Mouse (Mus musculus): Measurements from ENCODE around the gene Paxbp1. TPM values are rescaled to one million over a fixed set of nuclear protein-coding genes. Genes with fewer than 3 reads are reported as not detected.
A peak's percentile ranks its signal among the peaks of the same experiment; 100 is the strongest.

The Paxbp1 gene
- polyA plus RNA-seq, 1 experiment from 2014 or later = 48.0 TPM

- Histone ChIP-seq H3K36me3 (no peaks in the 10 kb centered on the region), H3K27ac (no peak overlapping the region), H3K4me2 (no peak overlapping the region), H3K27me3 (0 out of 2 replicates have a peak, but pooled peaks cover 6% of the 10 kb centered on the region), H3K4me3 (no peak overlapping the region), H3K9ac (no peak overlapping the region), H3K9me3 (no peaks in the 10 kb centered on the region), H3K4me1 (peaks cover 7% of the 10 kb centered on the region; the same call in 1 of the 2 replicates)
- no peak for ATAC-seq (ENCODE audit: borderline replicate concordance, extremely low read depth, low FRiP score, low TSS enrichment)
- 21% methylated on average over 12 of the region's 12 CpGs for WGBS
Observed at GRCm38 (mm10) chr16:91068969-91069368, 24.6 kb upstream of the Paxbp1 start.

DNA sequence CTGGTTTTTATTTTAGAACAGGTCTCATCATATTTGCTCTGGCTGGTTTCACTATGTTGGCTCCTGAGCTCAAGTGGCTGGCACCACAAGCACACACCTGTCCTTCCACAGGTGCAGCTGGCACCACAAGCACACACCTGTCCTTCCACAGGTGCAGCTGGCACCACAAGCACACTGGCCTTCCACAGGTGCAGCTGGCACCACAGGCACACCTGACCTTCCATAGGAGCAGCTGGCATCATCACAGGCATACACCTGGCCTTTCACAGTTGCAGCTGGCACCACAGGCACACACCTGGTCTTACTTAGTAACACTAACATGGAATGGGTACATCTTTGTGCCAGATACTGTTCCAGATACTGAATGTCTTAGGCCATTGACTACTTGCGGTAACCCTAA is 22.8 kb upstream of the Paxbp1 start:
- ATAC-seq (ENCODE audit: borderline replicate concordance, extremely low read depth, low FRiP score, low TSS enrichment) = no peak
- 94% methylated on average over 1 of the region's 1 CpGs for WGBS

DNA sequence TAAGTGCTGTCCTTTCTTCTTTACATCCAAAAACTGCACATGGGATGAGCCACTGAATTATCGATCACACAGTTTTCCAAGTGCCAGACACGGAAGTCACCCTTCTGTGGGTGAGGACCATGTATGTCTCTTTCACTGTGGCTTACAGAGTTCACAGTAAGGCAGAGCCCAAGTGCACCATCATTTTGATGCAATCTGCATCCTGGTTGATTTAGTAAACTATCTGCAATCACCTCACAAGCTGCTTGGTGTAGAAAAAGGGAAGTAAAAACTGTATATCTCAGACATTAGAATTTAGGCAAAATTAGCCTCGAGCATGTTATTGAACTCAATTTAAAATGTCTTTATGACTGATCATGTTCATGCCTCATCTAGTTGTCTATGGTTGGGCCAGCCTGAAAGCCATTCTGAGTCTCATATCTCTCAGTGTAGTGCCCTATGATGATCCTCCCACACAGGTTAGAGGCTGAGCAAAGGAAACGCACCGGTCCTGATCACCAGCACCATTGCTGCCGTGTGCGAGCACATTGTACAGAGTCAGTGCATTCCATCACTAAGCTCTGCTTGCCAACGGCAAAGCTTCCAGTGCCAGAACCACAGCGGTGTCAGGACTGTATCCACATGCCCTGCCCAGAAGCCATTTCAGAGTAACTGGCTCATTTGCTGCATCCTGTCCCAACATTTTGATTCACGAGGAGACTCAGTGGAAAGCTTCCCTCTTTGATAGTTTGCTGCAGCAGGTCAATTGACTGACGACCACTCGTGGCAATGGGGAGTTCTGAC is 20.4 kb upstream of the Paxbp1 start:
- Histone ChIP-seq H3K27me3 (0 out of 2 replicates have a peak, but pooled peaks cover 6% of the 10 kb centered on the region), H3K9me3 (no peaks in the 10 kb centered on the region), H3K4me2 (no peak overlapping the region), H3K4me1 (peaks cover 7% of the 10 kb centered on the region; the same call in 1 of the 2 replicates), H3K36me3 (no peaks in the 10 kb centered on the region), H3K9ac (no peak overlapping the region), H3K4me3 (no peak overlapping the region), H3K27ac (no peak overlapping the region)
- WGBS = 75% methylated on average over 12 of the region's 12 CpGs
- no peak for ATAC-seq (ENCODE audit: borderline replicate concordance, extremely low read depth, low FRiP score, low TSS enrichment)

More for the DNA sequence above, 22.8 kb upstream of the Paxbp1 start:
- Histone ChIP-seq H3K27ac (no peak overlapping the region), H3K9me3 (no peaks in the 10 kb centered on the region), H3K4me1 (peaks cover 7% of the 10 kb centered on the region; the same call in 1 of the 2 replicates), H3K4me3 (no peak overlapping the region), H3K9ac (no peak overlapping the region), H3K4me2 (no peak overlapping the region), H3K27me3 (0 out of 2 replicates have a peak, but pooled peaks cover 6% of the 10 kb centered on the region), H3K36me3 (no peaks in the 10 kb centered on the region)

DNA sequence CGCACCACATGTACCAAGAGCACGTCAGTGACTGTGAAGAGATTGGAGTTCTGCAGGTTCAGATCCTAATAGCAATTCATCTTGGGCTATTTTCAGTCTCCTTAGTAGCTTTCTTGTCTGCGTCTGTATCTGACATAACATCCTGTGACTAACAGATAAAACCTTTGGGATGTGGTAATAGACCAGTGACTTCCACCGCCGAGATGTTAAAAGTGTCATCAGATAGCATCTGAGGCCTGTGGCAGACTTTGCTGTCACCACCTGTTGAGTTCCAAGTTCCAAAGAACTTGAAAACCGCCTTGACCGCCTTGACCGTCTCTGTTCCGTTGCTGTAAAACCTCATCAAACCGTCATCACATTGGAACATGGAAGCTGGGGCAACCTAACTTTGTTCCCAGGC is 19.4 kb upstream of the Paxbp1 start:
- Histone ChIP-seq H3K4me3 (no peak overlapping the region), H3K4me1 (peaks cover 4% of the 10 kb centered on the region; the same call in 1 of the 2 replicates), H3K9ac (no peak overlapping the region), H3K27ac (no peak overlapping the region), H3K27me3 (0 out of 2 replicates have a peak, but pooled peaks cover 4% of the 10 kb centered on the region), H3K36me3 (no peaks in the 10 kb centered on the region), H3K9me3 (no peaks in the 10 kb centered on the region), H3K4me2 (no peak overlapping the region)
- no peak for ATAC-seq (ENCODE audit: borderline replicate concordance, extremely low read depth, low FRiP score, low TSS enrichment)
- 82% methylated on average over 10 of the region's 10 CpGs for WGBS

GRCm38 (mm10) chr16:91061531-91062318 is 17.4 kb upstream of the Paxbp1 start:
- WGBS = 51% methylated on average over 13 of the region's 13 CpGs
- Histone ChIP-seq H3K27ac (no peak overlapping the region), H3K9ac (no peak overlapping the region), H3K9me3 (no peaks in the 10 kb centered on the region), H3K27me3 (no peaks in the 10 kb centered on the region), H3K36me3 (no peaks in the 10 kb centered on the region), H3K4me1 (no peaks in the 10 kb centered on the region), H3K4me2 (no peak overlapping the region), H3K4me3 (no peak overlapping the region)
- no peak for ATAC-seq (ENCODE audit: borderline replicate concordance, extremely low read depth, low FRiP score, low TSS enrichment)

- 61% methylated on average over 6 of the region's 6 CpGs for WGBS
- H3K27ac ChIP-seq = no peak overlapping the region
- no peak overlapping the region for H3K4me2 ChIP-seq
- no peak overlapping the region for H3K9ac ChIP-seq
- no peaks in the 10 kb centered on the region for H3K4me1 ChIP-seq
- no peak for ATAC-seq (ENCODE audit: borderline replicate concordance, extremely low read depth, low FRiP score, low TSS enrichment)
- peaks cover 2% of the 10 kb centered on the region; the same call in 1 of the 2 replicates for H3K27me3 ChIP-seq
- H3K4me3 ChIP-seq = no peak overlapping the region
- no peaks in the 10 kb centered on the region for H3K36me3 ChIP-seq
- no peaks in the 10 kb centered on the region for H3K9me3 ChIP-seq
Observed at GRCm38 (mm10) chr16:91057741-91058140, 13.4 kb upstream of the Paxbp1 start.

DNA sequence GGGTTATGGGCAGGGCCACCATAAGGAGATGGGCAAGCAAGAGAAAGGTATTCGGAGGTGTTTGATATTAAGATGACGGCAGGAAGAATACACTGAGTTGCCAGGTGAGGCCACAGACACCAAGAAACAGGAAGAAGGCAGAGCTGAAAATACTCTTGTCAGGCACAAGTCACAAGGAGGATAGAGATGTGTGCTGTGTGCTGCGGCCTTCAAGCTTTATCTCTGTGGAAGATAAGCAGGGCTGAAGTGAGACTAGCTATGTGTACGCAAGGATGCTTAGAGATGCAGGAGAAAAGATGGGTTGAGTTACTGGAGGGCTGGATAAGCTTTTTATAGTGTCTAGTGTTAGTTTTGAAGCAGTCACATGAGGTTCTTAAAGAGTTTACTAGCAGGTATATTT is 12.9 kb upstream of the Paxbp1 start:
- peaks cover 2% of the 10 kb centered on the region; the same call in 1 of the 2 replicates for H3K27me3 ChIP-seq
- H3K36me3 ChIP-seq = no peaks in the 10 kb centered on the region
- H3K4me1 ChIP-seq = no peaks in the 10 kb centered on the region
- H3K4me2 ChIP-seq = no peak overlapping the region
- ATAC-seq (ENCODE audit: borderline replicate concordance, extremely low read depth, low FRiP score, low TSS enrichment) = no peak
- no peak overlapping the region for H3K9ac ChIP-seq
- no peaks in the 10 kb centered on the region for H3K9me3 ChIP-seq
- no peak overlapping the region for H3K4me3 ChIP-seq
- WGBS = 67% methylated on average over 4 of the region's 4 CpGs
- no peak overlapping the region for H3K27ac ChIP-seq

- ATAC-seq (ENCODE audit: borderline replicate concordance, extremely low read depth, low FRiP score, low TSS enrichment) = peak; percentile 46; the same call in 1 of the 2 replicates
- Histone ChIP-seq H3K9me3 (no peaks in the 10 kb centered on the region), H3K4me3 (no peak overlapping the region), H3K4me1 (no peaks in the 10 kb centered on the region), H3K27ac (no peak overlapping the region), H3K4me2 (no peak overlapping the region), H3K9ac (no peak overlapping the region), H3K36me3 (no peaks in the 10 kb centered on the region), H3K27me3 (peaks cover 2% of the 10 kb centered on the region; the same call in 1 of the 2 replicates)
- 39% methylated on average over 16 of the region's 16 CpGs for WGBS
Observed at GRCm38 (mm10) chr16:91056043-91056821, 11.9 kb upstream of the Paxbp1 start.

- Histone ChIP-seq H3K4me2 (no peak overlapping the region), H3K4me1 (no peaks in the 10 kb centered on the region), H3K4me3 (no peak overlapping the region), H3K27ac (no peak overlapping the region), H3K9ac (no peak overlapping the region), H3K9me3 (no peaks in the 10 kb centered on the region), H3K27me3 (peaks cover 2% of the 10 kb centered on the region; the same call in 1 of the 2 replicates), H3K36me3 (no peaks in the 10 kb centered on the region)
- no peak for ATAC-seq (ENCODE audit: borderline replicate concordance, extremely low read depth, low FRiP score, low TSS enrichment)
- 63% methylated on average over 5 of the region's 5 CpGs for WGBS
Observed at GRCm38 (mm10) chr16:91055150-91055549, 10.8 kb upstream of the Paxbp1 start.

DNA sequence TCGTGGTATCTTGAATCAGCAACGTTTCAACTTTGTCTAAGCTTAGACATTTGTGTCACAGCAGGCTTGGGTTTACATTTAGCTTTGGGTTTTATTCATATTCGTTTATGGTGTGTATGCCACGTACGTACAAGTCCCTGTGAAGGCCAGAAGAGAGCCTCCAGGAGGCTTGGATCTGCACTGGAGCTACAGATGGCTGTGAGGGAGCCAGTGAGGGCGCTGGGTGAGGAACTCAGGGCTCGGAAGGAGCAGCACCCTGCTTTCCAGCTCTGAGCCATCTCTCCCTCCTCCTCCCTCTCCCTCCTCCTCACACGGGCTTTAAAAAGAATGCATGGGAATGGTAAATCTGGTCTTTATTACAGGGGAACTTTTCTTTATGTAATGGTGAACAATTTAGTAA is 9.3 kb upstream of the Paxbp1 start:
- no peak for ATAC-seq (ENCODE audit: borderline replicate concordance, extremely low read depth, low FRiP score, low TSS enrichment)
- Histone ChIP-seq H3K9ac (no peak overlapping the region), H3K27ac (no peak overlapping the region), H3K4me1 (no peaks in the 10 kb centered on the region), H3K9me3 (no peaks in the 10 kb centered on the region), H3K27me3 (peaks cover 2% of the 10 kb centered on the region; the same call in 1 of the 2 replicates), H3K4me2 (no peak overlapping the region), H3K4me3 (no peak overlapping the region), H3K36me3 (no peaks in the 10 kb centered on the region)
- WGBS = 56% methylated on average over 8 of the region's 8 CpGs

DNA sequence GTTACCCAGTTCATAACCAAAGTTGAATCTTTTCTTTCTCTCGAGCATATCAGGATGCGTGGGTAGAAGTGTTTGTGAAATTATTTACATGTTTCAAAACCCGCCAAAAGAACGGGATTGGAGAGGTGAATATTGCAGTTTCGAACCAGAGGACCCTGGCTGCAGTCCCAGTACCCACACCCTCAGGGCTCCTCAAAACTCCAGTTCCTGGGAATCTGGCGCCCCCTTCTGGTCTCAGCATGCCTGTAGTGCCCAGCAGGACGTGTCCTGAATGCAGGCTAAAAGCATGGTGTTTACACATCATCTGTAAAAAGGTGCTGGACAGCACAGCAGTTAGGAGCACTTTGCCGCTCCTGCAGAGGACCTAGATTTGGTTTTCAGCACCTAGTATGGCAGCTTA is 1.2 kb upstream of the Paxbp1 start:
- peak overlapping the region; percentile 99 for H3K4me3 ChIP-seq
- no peak for ATAC-seq (ENCODE audit: borderline replicate concordance, extremely low read depth, low FRiP score, low TSS enrichment)
- WGBS = 54% methylated on average over 8 of the region's 8 CpGs

More for the DNA sequence above, 1.2 kb upstream of the Paxbp1 start:
- Histone ChIP-seq H3K27ac (no peak overlapping the region), H3K4me2 (no peak overlapping the region), H3K27me3 (peaks cover 4% of the 10 kb centered on the region; the same call in 1 of the 2 replicates), H3K9ac (no peak overlapping the region), H3K36me3 (peaks cover 7% of the 10 kb centered on the region), H3K9me3 (no peaks in the 10 kb centered on the region), H3K4me1 (peaks cover 7% of the 10 kb centered on the region)
